Mouse (Mus musculus): ENCODE measurements around the gene Ush1g.

Gene Ush1g

DNA sequence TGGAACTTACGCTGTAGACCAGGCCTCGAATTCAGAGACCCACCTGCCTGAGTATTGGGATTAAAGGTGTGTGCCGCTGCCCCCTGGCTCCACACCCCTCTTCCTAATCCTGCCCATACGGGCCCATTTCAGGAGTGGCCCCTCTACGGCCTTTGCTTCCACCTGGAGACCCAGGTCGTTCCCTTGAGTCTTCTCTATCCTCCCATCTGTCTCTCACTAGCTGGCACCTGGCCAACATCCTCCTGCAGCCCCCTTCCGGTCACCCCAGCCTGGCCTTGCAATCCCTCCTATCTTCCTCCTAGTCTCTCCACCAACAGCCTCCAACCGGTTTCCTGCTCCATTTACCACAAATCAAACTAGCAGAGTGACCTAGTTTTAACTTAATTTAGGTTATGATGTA lies 32.0 kb downstream of the Ush1g start:
- no peak for DNase-seq (ENCODE audit: low read depth, low spot score)

DNA sequence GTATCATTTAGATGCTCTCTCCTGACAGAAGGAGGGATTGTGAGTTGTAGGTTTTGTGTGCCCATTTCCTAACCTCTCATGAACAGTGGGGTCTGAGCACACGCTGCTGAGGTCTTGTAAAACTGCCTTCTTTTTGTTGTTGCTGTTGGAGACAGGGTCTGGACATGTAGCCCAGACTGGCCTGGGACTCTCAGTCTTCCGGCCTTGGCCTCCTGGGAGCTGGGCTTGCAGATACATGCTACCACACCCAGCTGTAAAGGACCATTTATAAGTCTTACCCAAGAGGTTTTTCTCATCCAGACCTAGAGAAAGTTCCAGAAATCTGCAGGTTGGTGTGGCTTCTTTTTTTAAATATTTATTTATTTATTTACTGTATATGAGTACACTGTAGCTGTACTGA lies 33.5 kb downstream of the Ush1g start:
- DNase-seq (ENCODE audit: low read depth, low spot score) = no peak

DNA sequence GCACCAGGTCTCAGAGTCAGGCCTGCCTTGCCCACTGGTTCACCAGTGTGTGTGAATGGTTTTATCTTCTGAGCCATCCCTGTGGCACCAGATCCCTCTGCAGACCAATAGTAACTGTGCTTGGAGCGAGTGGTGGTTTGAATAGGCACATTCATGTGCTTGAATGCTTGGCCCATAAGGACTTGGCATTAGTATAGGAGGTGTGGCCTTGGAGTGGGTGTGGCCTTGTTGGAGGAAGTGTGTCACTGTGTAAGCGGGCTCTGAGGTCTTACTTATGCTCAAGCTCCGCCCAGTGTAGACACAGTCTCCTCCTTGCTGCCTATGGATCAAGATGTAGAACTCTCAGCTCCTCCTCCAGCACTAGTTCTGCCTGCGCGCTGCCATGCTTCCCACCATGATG lies 34.5 kb downstream of the Ush1g start:
- peak; percentile 56 for DNase-seq (ENCODE audit: low read depth, low spot score)

DNA sequence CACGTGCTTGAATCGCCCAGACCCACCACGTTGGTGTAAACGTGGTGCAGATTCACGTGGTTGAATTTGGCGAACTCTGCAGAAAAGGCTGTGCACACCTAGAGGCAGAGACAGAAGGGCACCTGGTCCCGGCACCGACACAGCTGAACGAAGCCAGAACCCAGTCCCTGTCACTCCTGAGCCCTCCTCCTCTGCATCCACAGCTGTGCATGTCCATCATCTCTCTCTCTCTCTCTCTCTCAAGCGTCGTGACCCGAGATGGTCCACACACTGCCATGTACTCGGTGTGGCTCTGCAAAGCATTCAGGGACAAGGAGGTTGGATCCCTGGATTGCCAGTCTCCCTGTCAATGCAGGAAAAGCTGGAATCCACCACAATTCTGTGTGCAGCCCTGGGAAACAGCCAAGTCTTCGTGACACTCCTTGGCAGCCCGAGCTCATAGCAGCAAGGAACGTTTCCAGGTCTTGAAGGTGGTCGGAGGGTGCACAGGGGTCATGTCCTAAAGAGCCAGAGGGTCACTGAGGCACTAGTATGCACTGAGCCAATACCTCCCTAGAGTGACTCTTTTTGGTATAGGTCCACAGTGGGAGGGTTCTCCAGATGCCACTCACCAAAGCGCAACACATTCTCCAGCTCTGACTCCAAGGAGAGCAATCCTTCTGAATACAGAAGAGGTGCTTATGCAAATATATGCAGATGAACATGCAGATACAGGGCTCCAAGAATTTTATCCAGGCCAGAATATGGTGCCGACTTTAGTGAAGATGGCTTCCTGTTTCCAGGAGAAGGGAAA lies 35.4 kb downstream of the Ush1g start:
- DNase-seq (ENCODE audit: low read depth, low spot score) = peak; percentile 21

GRCm38 (mm10) chr11:115285282-115285681 lies 36.6 kb downstream of the Ush1g start:
- no peak for DNase-seq (ENCODE audit: low read depth, low spot score)

- no peak for DNase-seq (ENCODE audit: low read depth, low spot score)
These were observed 37.8 kb downstream of the Ush1g start for GRCm38 (mm10) chr11:115283891-115284620.

GRCm38 (mm10) chr11:115283486-115283765 lies 38.4 kb downstream of the Ush1g start:
- DNase-seq (ENCODE audit: low read depth, low spot score) = no peak

DNA sequence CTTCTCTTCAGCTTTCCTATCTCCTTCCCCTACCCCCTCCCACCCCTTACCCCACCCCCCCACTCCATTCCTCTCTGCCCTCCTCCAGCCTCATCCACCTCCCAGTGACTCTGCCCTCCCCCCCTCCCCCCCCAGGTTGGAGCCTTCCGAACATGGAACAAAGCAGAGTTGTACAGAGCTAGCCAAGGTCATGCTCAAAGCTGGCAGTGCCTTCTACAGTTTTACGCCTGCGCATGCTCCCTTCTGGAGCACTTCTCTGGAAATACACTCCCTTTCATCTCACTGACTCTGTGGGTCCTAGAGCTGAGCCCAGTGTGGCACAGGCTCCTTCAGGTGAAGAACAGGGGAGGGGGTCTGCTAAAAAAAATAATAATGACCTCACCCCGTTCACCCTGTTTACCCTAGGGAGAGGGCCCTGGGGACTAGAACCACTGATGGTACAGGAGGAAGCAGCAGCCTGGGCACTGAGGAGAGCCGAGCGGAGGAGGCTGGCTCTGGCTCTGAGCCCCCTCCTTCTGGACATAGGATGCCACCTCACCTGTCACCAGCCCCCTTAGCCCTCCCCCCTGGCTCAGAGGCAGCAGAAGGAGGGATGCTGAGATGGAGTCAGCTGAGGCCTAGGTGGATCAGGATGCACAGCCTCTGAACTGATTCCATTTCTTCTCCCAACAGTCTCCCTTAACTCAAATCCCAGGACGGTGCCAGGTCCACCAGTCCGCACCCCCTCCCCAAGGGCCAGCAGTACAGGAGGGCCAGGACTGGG lies 38.9 kb downstream of the Ush1g start:
- peak; percentile 55 for DNase-seq (ENCODE audit: low read depth, low spot score)

GRCm38 (mm10) chr11:115282295-115282694 lies 39.5 kb downstream of the Ush1g start:
- DNase-seq (ENCODE audit: low read depth, low spot score) = peak; percentile 44

DNA sequence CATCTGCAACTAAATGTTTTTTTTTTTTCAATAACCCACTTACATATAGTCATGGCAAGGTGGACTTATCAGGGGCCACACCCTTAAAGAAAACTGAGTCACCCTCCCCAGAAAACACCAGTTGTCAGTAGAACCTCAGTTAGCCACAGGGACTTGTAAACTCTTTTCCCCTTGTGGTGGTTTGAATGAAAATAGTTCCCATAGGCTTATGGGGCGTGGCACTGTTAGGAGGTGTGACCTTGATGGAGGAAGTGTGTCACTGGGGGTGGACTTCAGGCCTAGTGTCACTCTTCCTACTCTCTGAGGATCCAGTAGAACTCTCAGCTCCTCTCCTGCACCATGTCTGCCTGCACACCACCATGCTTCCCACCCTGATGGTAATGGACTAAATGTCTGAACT lies 42.1 kb downstream of the Ush1g start:
- no peak for DNase-seq (ENCODE audit: low read depth, low spot score)

GRCm38 (mm10) chr11:115278176-115278575 lies 43.7 kb downstream of the Ush1g start:
- DNase-seq (ENCODE audit: low read depth, low spot score) = no peak

GRCm38 (mm10) chr11:115277604-115277975 lies 44.3 kb downstream of the Ush1g start:
- no peak for DNase-seq (ENCODE audit: low read depth, low spot score)

DNA sequence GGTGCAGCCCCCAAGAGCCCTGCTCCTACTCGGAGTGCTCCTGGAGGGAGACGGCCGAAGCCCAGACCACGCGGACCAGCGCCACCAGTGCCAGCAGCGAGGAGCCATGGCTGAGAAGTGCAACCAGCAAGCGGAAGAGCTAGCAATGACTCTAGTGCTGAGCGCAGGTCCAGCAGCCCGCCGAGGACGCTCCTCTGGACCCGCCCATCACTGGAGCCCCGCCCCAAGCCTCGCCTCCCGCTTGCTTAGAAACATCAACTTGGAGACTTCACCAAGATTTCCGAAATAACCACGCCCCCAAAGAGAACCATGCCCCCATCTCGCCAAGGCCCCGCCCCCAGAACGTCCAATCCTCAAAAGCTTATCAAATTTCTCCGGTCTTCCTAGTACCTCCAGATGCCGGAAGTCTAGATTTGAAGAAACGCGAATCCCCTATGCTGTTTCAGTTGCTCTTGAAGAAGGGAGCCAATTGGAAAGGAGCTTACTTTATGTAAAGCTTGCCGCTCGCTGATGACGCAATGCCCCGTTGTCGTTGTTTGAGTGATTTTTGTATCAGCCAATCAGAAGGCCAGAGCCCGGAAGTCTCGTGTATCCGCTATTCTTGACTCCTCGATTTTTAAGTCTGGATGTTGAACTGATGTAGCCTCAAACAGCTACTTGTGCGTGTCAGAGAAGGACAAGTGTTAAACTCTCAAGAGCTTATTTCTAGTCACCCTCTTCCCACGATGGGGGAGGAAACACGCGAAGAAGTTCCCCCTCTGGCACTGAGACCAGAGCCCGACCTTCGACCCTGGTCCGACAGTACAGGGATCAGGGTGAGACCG lies 44.8 kb downstream of the Ush1g start, which contains the start of gene Fdxr:
Gene Fdxr (minus strand): TSS at position 271 of the 824 bp plus-strand sequence.
- peak; percentile 100 for DNase-seq (ENCODE audit: low read depth, low spot score)

DNA sequence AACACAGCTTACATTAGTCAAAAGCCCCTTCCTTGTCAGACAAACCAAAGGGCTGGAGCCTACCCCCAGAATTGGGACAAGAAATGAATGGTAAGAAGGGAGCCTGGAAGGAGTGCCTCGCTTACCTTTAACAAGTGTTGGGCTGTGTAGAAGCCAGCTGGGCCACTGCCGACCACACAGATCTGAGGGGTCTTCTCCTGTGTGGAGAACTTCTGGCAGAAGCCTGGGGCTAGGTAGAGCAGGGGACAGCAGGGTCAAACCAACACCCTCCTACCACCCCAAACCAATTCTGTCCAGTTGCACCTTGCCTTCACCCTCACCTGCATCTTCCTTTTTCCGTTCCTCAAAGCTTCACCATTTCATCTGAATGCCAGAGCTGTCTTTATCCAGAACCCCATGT lies 45.9 kb downstream of the Ush1g start:
- no peak for DNase-seq (ENCODE audit: low read depth, low spot score)

DNA sequence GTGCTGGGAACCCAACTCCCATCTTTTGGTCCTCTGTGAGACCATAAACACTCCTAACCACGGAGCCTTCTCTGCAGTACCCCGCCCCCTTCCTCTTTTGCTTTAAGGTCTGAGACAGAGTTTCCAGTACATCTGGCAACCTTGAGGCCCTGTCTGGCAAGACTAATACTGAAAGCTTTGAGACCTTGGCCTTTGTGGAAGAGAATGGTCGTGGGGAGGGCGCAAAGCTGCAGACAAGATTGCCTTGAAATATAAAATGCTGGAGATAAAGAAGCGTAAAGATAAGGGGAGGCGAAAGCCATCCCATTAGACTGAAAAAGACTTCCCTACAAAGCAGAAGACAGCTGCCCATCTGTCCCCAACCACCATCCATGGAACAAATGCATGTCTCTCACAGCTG lies 46.3 kb downstream of the Ush1g start:
- DNase-seq (ENCODE audit: low read depth, low spot score) = no peak

DNA sequence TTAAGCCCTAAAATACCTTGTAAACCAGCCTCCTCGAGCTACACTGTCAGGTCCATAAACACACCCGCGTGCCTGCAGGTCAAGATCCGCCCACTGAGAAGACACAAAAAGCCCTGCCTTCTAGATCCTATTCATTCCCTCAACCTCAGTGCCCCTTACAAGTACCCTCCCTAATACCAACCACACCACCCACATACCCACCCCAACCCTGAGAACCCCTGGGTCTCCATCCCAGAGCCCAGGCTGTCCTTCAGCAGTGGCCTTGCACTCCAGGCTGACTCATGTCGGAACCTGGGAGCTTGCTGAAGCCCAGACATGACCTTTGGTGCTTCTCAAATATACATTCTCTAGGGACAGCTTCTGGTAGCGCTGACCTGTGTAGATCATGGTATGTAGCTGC lies 47.1 kb downstream of the Ush1g start:
- DNase-seq (ENCODE audit: low read depth, low spot score) = no peak

GRCm38 (mm10) chr11:115274178-115274577 lies 47.7 kb downstream of the Ush1g start:
- DNase-seq (ENCODE audit: low read depth, low spot score) = no peak

GRCm38 (mm10) chr11:115273735-115274134 lies 48.1 kb downstream of the Ush1g start:
- no peak for DNase-seq (ENCODE audit: low read depth, low spot score)

- DNase-seq (ENCODE audit: low read depth, low spot score) = no peak
These were observed 48.8 kb downstream of the Ush1g start for GRCm38 (mm10) chr11:115272894-115273498.

GRCm38 (mm10) chr11:115271481-115271880 lies 50.4 kb downstream of the Ush1g start:
- no peak for DNase-seq (ENCODE audit: low read depth, low spot score)

DNA sequence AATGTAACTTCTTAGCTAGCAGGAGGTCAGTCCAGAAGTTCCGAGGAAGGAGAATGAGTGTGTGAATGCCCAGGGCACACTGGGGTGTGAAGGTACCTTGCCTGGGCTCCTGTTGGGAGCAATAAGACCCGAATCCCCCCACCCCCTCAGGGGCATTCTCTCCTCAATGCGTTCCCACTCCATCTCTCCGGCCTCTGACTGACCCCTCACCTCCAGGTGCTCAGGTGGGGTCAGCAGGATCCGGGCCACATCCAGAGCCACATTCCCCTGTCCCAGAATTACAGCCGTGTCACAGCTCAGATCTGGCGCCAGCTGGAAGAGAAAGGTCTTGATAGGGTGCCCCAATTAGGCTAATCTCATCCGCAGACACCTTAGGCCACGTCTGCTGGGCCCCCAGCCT lies 50.8 kb downstream of the Ush1g start:
- no peak for DNase-seq (ENCODE audit: low read depth, low spot score)

Measured in telencephalon, adult 2 months (tissue).